Mouse (Mus musculus): ENCODE results near the gene Fank1. TPM values are rescaled to one million over a fixed set of nuclear protein-coding genes. Genes with fewer than 3 reads are reported as not detected.

Fank1 gene
- total and polyA plus RNA-seq, 2 experiments from 2014 or later: 3.6 to 6.0 TPM

DNA sequence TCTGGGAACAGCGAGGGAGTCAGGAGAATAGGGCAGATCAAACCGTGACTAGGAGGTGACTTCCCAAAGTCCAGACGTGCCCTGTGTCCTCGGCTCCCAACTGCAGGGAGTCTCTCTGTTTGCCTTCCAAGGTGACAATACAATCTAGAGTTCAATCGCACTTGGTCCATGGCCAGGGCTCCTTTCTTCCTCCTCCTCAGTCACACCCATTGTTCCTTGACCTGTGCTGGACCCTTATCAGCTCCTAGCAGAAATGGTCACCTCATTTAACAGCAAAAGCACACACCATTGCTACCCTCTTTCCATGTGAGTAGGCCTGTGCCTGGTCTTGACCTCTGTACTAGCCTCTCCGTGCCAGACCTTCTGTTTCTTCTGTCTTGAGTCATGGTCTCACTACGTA, 144.1 kb downstream of the Fank1 start:
- Histone ChIP-seq H3K4me2 (ENCODE audit: low read depth, low read length) (no peak overlapping the region), H3K9me3 (ENCODE audit: low read length) (no peaks in the 10 kb centered on the region), H3K9ac (replicated peaks; ENCODE audit: low read length) (no peak overlapping the region), H3K4me1 (ENCODE audit: insufficient read depth, low read length) (peaks cover 12% of the 10 kb centered on the region), H3K36me3 (ENCODE audit: insufficient read depth, low read length) (no peaks in the 10 kb centered on the region), H3K4me3 (ENCODE audit: low read length) (no peak overlapping the region), H3K27ac (no peak overlapping the region), H3K27me3 (ENCODE audit: insufficient read depth, low read length) (no peaks in the 10 kb centered on the region)
- no peak for TF ChIP-seq CTCF (IDR thresholded peaks at IDR 0.05; ENCODE audit: low read depth)
- 75% methylated on average over 7 of the region's 7 CpGs for WGBS
- DNase-seq (ENCODE audit: low spot score) (no peak), ATAC-seq (no peak)

DNA sequence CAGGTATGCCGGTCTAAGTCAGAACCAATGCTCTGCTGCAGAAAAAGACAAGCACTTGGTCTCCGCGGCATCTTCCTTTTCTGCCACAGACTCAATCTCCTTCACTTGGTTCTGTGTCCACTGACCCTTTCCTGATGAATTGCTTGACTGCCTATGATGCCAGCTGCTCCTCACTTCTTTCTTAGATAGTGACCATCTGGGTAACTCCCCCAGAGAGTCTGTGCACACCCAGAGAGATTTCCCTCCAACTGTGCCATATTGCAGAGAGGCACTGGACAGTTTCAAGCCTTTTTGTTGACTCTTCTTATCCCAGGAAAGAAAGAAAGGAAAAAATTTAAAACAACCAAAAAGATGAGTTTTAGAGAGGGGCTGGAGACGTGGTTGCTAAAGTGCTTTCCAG, 144.6 kb downstream of the Fank1 start:
- TF ChIP-seq CTCF (IDR thresholded peaks at IDR 0.05; ENCODE audit: low read depth): no peak
- H3K9ac ChIP-seq (replicated peaks; ENCODE audit: low read length): no peak overlapping the region

DNA sequence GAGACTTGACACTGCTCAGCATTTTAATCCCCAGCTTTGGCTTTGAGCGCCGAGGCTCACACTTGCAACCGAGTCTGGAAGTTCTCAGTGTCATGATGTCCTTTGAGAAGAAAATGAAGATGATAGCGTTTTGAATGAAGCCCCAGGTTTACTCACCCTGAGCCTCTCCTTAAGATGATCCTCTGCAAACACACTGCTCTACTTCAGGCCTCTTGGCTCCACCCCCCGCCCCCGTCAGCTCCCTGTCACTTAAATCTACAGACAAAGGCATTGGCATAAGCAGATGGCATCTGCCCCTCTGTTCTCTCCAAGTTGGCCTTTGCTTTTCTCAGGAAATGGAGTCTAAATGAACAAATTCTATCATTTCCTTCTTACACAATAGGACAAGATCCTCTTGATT, 147.3 kb downstream of the Fank1 start:
- H3K27ac ChIP-seq: no peak overlapping the region
- no peak overlapping the region for H3K4me3 ChIP-seq (ENCODE audit: low read length)
- H3K36me3 ChIP-seq (ENCODE audit: insufficient read depth, low read length): no peaks in the 10 kb centered on the region
- no peak for ATAC-seq
- peaks cover 12% of the 10 kb centered on the region for H3K4me1 ChIP-seq (ENCODE audit: insufficient read depth, low read length)
- H3K9ac ChIP-seq (replicated peaks; ENCODE audit: low read length): no peak overlapping the region
- TF ChIP-seq CTCF (IDR thresholded peaks at IDR 0.05; ENCODE audit: low read depth): no peak
- no peaks in the 10 kb centered on the region for H3K27me3 ChIP-seq (ENCODE audit: insufficient read depth, low read length)
- no peaks in the 10 kb centered on the region for H3K9me3 ChIP-seq (ENCODE audit: low read length)
- 62% methylated on average over 6 of the region's 6 CpGs for WGBS
- no peak overlapping the region for H3K4me2 ChIP-seq (ENCODE audit: low read depth, low read length)
- no peak for DNase-seq (ENCODE audit: low spot score)

More for the DNA sequence above, 144.6 kb downstream of the Fank1 start:
- Histone ChIP-seq H3K4me1 (ENCODE audit: insufficient read depth, low read length) (peaks cover 12% of the 10 kb centered on the region), H3K4me2 (ENCODE audit: low read depth, low read length) (no peak overlapping the region), H3K36me3 (ENCODE audit: insufficient read depth, low read length) (no peaks in the 10 kb centered on the region), H3K27me3 (ENCODE audit: insufficient read depth, low read length) (no peaks in the 10 kb centered on the region), H3K9me3 (ENCODE audit: low read length) (no peaks in the 10 kb centered on the region), H3K27ac (no peak overlapping the region), H3K4me3 (ENCODE audit: low read length) (no peak overlapping the region)
- ATAC-seq (no peak), DNase-seq (ENCODE audit: low spot score) (no peak)
- WGBS: 85% methylated on average over 4 of the region's 4 CpGs

DNA sequence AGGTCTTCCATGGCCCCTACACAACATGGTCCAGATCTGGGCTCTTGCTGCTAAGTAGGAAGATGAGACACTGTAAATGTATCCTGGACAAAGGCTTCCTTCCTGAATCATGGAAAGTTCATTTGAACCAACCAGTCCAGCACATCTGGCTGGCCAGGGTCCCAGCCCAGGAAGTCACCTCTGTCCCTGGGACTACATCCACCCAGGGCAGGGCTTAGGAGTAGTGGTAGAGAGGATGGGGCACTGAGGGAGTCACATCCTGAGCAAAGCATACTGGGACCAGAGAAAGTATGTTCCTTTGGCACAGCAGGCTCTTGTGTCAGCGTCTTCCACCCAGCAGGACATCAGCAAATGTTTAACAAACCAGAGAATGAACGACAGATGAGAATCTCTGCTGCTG, 149.1 kb downstream of the Fank1 start:
- Histone ChIP-seq H3K27me3 (ENCODE audit: insufficient read depth, low read length) (no peaks in the 10 kb centered on the region), H3K4me3 (ENCODE audit: low read length) (no peak overlapping the region), H3K36me3 (ENCODE audit: insufficient read depth, low read length) (no peaks in the 10 kb centered on the region), H3K4me2 (ENCODE audit: low read depth, low read length) (no peak overlapping the region), H3K4me1 (ENCODE audit: insufficient read depth, low read length) (peaks cover 6% of the 10 kb centered on the region; the same call in 1 of the 2 replicates), H3K9me3 (ENCODE audit: low read length) (no peaks in the 10 kb centered on the region), H3K9ac (replicated peaks; ENCODE audit: low read length) (no peak overlapping the region), H3K27ac (no peak overlapping the region)
- WGBS: 28% methylated on average over 2 of the region's 2 CpGs
- DNase-seq (ENCODE audit: low spot score) (no peak), ATAC-seq (no peak)
- TF ChIP-seq CTCF (IDR thresholded peaks at IDR 0.05; ENCODE audit: low read depth): no peak

DNA sequence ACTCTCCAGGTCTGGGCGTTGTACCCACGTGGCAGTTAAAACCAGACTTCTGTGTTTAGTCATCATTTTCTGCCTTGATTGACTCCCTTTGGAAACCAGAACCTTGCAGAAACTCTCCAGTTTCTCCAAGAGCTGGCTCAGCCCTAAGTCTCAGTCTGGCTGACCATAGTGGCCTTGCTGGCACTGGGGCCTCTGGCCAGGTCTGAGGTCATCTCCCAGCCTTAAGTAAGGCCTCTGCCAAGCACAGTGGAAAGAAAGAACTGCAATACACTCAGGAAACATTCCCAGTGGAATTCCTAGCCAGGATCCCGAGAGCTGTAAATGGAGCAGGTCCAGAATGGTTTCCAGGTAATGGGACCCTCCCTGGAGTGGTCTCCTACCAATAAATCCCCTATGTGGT, 152.3 kb downstream of the Fank1 start:
- no peak overlapping the region for H3K27ac ChIP-seq
- H3K4me2 ChIP-seq (ENCODE audit: low read depth, low read length): no peak overlapping the region
- no peaks in the 10 kb centered on the region for H3K36me3 ChIP-seq (ENCODE audit: insufficient read depth, low read length)
- no peaks in the 10 kb centered on the region for H3K27me3 ChIP-seq (ENCODE audit: insufficient read depth, low read length)
- no peaks in the 10 kb centered on the region for H3K9me3 ChIP-seq (ENCODE audit: low read length)
- WGBS: 86% methylated on average over 3 of the region's 3 CpGs
- peaks cover 3% of the 10 kb centered on the region; the same call in 1 of the 2 replicates for H3K4me1 ChIP-seq (ENCODE audit: insufficient read depth, low read length)
- no peak overlapping the region for H3K4me3 ChIP-seq (ENCODE audit: low read length)
- ATAC-seq (no peak), DNase-seq (ENCODE audit: low spot score) (no peak)
- no peak overlapping the region for H3K9ac ChIP-seq (replicated peaks; ENCODE audit: low read length)
- no peak for TF ChIP-seq CTCF (IDR thresholded peaks at IDR 0.05; ENCODE audit: low read depth)

Other genes starting within 250 kb of the Fank1 start
- not detected in 2 replicates for gene Tex36, start 174.7 kb upstream of the Fank1 start, total RNA-seq (2014; rRNA removed)
- 0.25 TPM in 1 of 2 replicates, not detected in the other for gene Tex36, start 174.7 kb upstream of the Fank1 start, polyA plus RNA-seq (2015; fragmentation: Nextera tagmentation; extraction: Ambion mirVana)
- gene Edrf1, start 139.3 kb upstream of the Fank1 start, total RNA-seq (2014; rRNA removed): 13.5 and 20.5 TPM in 2 replicates
- gene Edrf1, start 139.3 kb upstream of the Fank1 start, polyA plus RNA-seq (2015; fragmentation: Nextera tagmentation; extraction: Ambion mirVana): 8.6 and 8.7 TPM in 2 replicates
- 0.11 TPM in 1 of 2 replicates, not detected in the other for gene Mmp21, start 96.8 kb upstream of the Fank1 start, total RNA-seq (2014; rRNA removed)
- 0.10 TPM in 1 of 2 replicates, not detected in the other for gene Mmp21, start 96.8 kb upstream of the Fank1 start, polyA plus RNA-seq (2015; fragmentation: Nextera tagmentation; extraction: Ambion mirVana)
- 38.1 and 40.6 TPM in 2 replicates for gene Bccip, start 67.5 kb upstream of the Fank1 start, total RNA-seq (2014; rRNA removed)
- gene Bccip, start 67.5 kb upstream of the Fank1 start, polyA plus RNA-seq (2015; fragmentation: Nextera tagmentation; extraction: Ambion mirVana): 105 and 109 TPM in 2 replicates
- 23.1 and 23.8 TPM in 2 replicates for gene Uros, start 66.8 kb upstream of the Fank1 start, total RNA-seq (2014; rRNA removed)
- gene Uros, start 66.8 kb upstream of the Fank1 start, polyA plus RNA-seq (2015; fragmentation: Nextera tagmentation; extraction: Ambion mirVana): 35.4 and 38.2 TPM in 2 replicates
- gene Dhx32, start 5.9 kb downstream of the Fank1 start, total RNA-seq (2014; rRNA removed): 45.6 and 49.3 TPM in 2 replicates
- gene Dhx32, start 5.9 kb downstream of the Fank1 start, polyA plus RNA-seq (2015; fragmentation: Nextera tagmentation; extraction: Ambion mirVana): 49.8 and 52.6 TPM in 2 replicates

Data from hindbrain, postnatal 0 days (tissue).